Mouse (Mus musculus): ENCODE measurements around the gene Tbx10.

Gene Tbx10

DNA sequence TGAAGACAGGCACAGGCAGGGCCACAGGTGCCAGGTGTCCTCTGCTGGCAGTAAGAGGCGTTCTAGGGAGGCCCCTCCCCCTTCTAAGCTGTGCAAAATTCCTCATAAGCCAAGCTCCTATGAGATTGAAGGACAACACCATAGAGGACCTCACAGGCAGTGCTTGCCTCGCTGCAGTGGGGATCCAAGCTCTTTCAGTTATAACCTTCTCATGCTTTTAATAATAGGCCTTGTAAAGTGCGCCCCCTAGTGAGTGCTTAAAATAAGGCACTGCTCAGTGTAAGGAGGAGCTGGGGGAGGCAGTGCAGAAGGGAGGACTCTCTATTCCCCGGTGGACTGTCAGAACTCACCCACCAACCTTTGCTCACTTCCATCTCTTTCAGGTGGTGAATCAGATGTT is 12.2 kb upstream of the Tbx10 start:
- DNase-seq: peak; percentile 85

DNA sequence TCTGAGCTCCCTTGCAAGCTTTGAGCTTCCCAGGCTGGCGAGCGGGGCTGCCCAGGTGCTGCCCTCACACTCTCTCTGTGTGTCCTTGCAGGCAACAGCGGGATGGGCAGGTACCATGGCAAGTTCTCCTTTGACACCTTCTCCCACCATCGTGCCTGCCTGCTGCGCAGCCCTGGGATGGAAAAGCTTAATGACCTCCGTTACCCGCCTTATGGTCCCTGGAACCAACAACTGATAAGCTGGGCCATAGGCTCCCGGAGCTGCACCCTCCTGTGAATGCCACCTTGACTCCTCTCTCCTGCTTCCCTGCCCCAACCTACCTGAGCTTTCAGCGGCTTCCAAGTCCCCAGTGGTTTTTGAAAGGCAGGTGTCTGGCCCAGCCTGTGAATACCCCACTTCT is 11.6 kb upstream of the Tbx10 start:
- DNase-seq: no peak

DNA sequence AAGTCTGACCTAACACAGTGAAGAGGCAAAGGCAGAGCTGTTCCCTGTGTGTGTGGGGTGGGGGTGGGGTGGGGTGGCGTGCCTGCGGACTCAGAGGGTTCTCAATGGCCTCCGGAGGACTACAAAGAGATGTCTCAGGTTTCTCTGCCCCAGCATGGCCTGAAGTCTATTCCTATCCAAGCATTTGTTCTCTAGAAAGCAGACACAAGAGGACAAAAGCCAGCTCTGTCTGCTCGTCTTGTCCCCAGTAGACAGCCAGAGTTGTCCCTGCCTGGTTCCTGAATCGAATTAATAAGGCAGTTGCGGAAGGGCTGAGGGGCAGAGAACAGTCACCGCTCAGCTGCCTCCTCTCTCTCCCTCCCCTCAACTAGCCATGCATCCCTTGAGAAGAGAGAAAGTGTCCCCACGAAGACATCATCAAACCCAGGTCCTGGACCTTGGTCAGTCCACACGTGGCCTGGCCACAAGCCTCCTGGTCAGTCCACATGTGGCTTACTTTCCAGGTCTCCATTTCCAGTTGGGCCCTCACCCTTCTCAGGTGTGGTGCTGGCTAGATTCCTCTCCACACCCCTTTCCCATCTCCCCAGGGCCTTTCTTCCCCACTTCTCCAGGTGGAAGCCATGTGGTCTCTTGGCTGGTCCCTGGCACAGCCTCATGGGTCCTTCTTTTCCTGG is 8.9 kb upstream of the Tbx10 start:
- no peak for DNase-seq

DNA sequence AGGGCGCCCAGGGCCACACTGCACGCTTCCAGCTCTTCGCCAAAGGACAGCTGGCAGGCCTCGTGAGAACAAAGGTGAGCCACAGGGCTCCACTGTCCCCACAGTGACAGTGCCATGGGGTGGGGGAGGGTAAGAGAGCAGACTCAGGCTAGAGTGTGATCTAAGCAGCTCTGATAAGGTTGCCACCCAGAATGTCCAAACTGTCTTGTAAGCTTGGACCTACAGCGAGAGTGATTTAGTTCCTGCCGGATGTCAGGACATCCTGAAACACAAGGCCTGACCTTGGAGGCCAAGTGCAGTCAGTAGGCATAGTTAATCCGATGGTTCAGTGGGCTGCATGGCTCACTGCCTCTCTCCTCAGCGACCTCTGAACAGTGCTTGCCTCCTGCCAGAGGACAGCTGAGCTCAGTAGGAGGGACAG is 7.3 kb upstream of the Tbx10 start:
- DNase-seq: no peak

DNA sequence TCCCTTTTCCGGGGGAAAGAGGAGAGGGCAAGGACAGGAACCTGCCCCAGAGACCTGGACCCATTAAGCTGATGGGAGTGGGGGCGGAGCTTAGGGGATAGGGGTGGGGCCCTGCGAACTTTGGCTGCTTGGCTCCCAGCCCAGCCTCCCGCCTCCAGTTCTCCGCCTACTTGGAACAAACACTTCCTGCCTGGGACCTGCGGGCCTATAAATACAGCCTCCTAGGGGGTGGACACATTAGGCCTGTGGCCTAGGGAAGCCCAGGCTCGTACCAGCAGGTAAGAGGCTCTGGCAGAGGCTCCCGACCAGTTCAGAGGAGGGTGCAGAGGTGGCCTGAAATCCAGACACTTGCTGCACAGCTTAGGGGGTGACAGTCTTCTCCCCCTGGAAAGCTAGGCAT is 6.2 kb upstream of the Tbx10 start, which contains the start of gene Acy3:
Acy3 (plus strand) TSS at position 237 of the 400 bp plus-strand sequence.
- no peak for DNase-seq

DNA sequence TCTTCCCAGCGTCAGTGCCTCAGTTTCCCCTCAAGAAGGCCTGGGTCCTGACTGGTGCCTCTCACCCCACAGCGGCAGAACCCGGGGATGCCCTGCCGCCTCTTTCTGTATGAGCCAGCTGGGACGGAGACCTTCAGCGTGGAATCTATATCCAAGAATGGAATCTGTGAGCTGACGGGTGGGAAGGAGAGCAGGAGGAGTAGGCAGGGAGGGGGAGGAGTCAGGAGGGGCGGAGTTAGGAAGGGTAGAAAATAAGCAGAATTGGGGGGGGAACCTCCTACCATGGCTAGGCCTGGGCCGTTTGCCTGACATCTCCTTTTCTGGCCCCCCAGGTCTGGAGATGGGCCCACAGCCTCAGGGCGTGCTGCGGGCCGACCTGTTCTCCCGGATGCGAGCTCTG is 4.5 kb upstream of the Tbx10 start:
- DNase-seq: no peak

DNA sequence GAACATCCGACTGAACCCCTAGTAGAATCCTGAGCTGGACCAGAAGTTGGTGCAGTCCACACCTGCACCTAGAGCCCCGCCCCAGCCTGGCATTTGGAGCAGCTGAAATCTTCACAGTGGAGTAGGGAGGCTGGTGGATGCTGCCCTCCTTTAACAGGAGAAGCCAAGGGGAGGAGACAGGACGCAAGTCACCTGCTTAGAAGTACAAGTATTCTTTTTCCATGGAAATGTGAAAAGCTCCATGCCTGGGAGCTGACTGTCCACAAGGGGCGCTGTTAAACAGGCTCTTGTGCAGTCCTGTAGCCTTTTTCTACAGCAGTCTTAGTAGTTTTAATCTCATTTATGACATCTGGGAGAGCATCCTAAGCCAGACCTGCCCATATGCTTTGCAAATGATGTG is 3.8 kb upstream of the Tbx10 start:
- DNase-seq: no peak

DNA sequence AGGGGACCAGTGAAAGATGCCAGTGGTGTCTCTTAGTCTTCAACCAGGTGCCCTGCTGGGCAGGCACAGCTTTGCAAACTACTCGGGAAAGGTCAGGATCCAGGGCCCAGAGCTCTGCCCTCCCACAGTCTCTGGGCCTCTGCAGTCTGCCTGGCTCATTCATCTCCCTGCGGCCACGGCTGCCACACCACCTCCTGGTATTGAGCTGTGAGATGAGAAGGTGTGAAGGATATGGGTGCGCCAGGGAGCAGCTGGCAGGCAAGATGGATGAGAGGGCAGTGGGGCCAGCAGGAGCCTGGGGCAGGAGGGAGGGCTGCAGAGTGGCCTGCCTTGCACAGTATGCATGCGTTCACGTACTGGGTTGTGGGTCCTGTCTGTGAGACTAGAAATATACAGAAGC is 1.7 kb upstream of the Tbx10 start:
- no peak for DNase-seq

DNA sequence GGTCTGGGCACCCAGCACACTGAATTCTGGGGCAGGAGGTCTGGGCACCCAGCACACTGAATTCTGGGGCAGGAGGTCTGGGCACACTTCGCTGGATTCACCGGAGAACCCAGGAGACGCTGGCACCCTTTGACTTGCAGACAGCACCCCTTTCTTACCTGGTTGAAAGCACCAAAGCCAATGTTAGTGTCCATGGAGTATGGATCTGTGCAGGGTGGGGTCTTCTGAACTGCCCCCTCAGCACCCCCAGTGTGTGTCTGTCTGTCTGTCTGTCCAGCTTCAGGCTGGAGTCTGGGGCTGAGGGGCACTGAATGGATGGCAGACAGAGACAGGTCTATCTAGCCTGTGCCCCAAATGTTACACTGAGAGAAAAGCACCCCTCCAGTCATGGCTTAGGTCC is 990 bp upstream of the Tbx10 start:
- no peak for DNase-seq

DNA sequence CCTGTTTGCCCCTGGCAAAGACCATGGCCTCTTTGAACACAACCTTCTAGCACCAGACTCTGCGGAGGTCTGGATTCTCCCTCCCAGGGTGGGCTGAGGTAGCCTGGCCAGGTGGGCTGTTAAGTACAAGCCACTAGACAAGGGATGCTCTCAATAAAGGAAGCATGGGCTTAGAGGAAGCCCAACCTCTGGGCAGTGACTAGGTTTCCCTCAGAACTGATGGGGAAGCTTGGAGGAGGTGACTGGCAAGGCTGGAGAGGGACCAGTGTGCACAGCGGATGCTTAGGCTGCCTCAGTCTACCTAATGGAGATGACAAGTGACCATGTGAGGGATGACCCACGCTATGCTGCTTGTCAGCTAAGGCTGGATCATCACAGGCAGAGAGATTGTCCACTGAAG is 586 bp upstream of the Tbx10 start:
- no peak for DNase-seq

DNA sequence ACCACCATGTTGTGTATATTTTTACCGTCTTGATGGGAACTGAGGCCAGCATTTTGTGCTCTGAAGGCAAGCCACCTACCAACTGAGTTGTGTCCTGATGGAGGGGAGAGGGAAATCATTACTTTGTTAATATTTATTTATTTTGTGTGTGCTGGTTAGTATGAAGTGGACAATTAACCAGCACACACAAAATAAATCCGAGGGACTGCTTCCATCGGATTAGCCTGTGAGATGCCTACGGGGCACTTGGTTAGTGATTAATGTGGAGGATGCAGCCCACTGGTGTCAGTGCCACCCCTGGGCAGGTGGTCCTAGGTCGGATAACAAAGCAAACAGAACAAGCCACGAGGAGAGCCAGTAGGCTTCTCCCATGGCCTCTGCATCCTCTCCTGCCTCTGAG is 2.4 kb downstream of the Tbx10 start:
- no peak for DNase-seq

DNA sequence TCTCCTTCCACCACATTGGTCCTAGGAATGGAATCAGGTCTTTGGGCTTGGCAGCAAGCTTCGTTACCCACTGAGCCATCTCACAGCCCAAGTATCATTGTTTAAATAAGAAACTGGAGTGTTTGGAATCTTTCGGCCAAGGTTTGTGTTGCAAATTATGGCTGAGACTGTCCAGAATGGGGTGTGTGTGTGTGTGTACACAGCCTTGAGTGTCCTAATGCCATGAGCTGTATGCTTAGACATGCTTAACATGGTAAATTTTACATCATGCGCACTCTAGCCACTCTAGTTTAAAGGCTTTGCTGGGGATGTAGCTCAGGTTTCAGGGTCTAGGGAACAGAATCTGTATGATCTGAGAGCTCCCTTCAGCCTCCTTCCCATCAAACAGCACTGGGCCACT is 3.0 kb downstream of the Tbx10 start:
- no peak for DNase-seq

DNA sequence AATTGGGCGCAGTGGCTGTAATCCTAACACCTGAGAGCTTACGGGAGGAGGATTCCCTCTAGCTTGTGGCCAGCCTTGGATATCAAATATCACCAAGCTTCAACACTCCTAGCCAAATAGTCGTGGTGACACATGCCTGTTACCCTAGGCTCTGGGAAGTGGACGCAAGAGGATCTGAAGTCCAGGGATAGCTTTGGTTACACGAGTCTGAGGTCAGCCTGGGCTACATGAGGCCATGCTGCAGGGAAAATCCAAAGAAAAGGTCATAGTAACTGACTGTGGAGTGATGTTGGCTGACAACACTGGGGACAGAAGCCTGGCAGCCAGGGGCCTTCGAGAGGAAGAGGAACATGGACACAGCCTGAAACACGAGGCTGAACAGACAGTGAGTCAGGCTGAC is 3.6 kb downstream of the Tbx10 start:
- DNase-seq: no peak

DNA sequence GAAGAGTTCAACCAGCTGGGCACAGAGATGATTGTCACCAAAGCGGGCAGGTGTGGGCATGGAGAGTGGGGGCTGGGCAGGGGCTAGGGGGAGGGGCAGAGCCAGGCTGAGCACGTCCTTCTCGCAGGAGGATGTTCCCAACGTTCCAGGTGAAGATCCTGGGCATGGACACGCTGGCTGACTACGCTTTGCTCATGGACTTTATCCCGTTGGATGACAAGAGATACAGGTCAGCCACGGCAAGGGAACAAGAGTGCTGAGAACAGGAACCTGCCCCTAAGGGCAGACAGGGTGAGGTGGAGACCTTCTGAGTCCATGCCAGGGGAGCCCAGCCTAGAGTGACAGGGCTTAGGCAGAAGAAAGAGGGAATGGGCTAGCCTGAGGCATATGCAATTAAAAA is 4.2 kb downstream of the Tbx10 start:
- no peak for DNase-seq

DNA sequence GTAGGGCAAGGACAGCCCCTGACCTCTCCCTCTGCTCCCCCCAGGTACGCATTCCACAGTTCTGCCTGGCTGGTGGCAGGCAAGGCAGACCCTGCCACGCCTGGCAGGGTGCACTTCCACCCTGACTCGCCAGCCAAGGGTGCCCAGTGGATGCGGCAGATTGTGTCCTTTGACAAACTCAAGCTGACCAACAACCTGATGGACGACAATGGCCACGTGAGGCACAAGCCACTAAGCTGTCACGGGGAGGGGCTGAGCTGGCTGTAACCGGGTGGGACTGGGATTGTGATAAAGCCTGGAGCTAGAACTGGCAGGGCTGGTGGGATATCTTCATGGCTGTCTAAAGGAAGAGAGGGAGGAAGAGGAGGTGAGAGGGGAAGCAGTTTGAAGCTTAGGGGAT is 4.7 kb downstream of the Tbx10 start:
- DNase-seq: no peak

DNA sequence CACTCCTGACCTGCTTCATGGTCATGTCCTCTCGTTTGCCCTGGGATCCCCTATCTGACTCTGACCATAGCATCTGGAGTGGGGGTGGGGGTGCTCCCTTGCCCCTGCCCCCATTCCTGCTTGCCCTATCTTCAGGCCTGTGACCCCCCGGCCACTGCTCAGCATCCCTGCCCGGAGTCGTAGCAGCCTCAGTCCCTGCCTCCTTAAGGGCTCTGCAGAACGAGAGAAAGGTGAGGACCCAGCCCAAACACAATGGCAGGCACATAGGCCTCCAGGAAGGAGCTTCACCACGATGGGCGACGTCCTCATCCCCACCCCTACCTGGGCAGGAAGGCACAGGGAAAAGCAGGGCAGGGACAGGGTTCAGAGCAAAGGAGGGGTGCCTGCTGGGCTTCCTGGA is 5.8 kb downstream of the Tbx10 start:
- DNase-seq: no peak

DNA sequence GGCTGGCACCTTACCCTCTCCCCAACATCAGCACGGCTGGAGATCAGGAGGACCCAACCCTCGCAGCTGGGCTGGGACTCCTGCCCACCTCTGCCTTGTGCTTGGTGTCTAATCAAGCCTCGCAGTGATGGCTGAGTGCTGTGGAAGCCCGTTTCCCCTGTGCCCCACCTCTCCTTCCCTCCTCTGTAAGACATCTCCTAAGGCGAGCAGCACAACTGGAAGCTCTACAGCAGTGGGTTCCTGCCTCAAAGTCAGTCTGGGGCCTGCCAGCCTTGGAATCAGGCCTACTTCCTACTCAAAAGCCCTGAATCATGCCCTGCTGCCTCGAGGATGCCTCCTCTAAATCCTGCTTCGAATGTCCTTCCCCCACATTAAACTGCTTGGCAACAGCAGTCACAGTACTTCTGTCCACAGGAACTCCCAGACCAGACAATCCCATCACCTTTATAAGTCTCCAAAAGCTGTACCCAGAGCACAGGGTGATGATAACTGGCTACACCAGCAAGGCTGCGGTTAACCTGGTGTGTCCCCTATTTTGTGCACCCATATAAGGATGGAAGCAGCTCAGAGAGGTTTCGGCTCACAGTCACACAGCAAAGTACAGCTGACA is 6.7 kb downstream of the Tbx10 start:
- no peak for DNase-seq

DNA sequence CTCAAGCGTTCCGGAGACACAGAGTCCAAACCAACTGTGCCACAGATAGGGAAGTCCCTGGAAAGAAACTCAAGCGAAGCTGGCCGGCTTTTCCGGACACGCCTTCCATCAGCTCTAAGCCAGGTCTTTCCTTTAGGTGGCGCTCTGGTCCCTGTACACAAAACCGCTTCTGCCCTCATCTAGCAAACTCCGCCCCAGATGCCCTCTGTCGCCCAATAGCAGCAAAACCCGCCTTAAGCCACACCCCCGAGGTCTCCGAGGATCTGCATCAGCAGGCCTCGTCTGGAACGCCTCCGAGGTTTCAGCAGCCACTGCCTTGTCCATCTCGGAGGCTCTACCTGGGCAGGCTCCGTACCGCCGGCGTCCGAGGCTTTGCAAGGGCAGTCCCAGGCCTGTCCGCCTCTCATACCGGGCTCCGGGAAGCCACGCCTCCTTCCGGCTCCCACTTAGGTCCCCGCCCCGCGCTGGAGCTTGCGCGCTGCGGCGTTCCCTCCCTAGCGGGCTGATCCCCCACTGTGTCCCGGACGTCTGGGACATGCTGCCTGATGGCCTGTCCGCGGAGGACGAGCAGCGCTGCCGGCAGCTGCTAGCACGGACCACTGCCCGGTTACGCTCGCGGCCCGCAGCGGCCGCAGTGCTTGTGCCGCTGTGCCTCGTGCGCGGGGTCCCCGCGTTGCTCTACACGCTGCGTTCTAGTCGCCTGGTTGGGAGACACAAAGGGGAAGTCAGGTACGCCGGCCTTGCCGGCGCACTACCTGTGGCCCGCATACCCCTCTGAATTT is 7.8 kb downstream of the Tbx10 start, which contains the start of the genes Nudt8 and Gm49405:
Nudt8 (plus strand) TSS at position 462 of the 782 bp plus-strand sequence.
Gm49405 (plus strand) TSS at position 508 of the 782 bp plus-strand sequence.
- peak; percentile 95 for DNase-seq

DNA sequence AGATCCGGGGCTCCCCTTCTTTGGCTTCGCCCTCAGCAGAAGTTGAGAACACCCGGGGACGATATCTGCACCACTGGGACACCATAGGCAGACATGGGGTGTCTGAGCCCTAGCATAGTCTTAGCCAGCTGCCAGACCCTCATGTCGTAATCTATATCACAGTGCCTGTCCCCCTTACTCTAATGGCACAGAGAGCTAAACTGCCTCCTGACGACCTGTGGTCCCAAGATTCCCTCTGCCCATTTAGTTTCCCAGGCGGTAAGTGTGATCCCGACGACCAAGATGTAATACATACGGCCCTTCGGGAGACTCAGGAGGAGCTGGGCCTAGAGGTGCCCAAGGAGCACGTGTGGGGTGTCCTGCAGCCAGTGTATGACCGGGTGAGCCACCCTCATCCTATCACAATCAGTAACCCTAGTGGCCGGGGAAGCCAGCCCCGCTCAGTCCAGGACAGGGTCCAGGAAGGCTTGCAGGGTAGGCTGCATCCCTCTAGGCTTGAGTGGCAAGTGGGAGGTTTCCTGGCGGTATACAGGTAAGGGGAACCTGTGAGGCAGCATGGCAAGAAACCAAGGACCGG is 8.5 kb downstream of the Tbx10 start:
- DNase-seq: no peak

DNA sequence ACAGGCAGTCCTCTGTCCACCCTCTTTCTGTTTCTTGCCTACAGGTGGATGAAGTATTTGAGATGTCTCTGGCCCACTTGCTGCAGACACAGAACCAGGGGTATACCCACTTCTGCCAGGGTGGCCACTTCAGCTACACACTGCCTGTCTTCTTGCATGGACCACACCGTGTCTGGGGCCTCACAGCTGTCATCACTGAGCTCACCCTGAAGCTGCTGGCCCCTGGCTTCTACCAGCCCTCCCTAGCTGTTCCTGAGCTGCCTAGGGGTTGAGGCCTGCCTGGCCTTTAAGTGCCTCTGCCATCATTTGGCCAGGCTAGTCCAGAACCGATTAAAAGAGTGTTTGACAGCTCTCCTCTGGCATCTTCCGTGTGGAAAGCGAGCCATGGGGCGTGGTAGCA is 9.2 kb downstream of the Tbx10 start:
- DNase-seq: no peak

DNA sequence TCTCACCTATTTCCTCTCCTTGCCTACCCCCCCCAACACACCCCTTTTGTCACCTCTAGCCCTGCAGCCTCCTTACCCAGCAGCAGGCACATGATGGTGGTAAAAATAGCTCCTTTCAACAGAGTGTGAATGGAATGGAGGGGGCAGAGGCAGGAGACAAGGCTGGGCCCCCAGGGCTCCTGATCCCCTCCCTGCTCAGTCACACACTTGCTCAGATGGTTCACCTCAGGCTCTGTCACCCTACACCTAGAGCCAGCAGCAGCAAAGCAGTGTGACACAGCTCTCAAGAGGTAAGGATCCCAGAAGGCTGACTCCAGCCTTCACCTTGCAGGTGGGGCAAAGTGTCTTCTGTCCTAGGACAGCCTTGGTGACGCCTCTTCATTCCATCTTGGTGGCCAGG is 10.6 kb downstream of the Tbx10 start, which contains the start of gene Doc2g:
Doc2g (plus strand) TSS at position 202 of the 400 bp plus-strand sequence.
- DNase-seq: no peak

DNA sequence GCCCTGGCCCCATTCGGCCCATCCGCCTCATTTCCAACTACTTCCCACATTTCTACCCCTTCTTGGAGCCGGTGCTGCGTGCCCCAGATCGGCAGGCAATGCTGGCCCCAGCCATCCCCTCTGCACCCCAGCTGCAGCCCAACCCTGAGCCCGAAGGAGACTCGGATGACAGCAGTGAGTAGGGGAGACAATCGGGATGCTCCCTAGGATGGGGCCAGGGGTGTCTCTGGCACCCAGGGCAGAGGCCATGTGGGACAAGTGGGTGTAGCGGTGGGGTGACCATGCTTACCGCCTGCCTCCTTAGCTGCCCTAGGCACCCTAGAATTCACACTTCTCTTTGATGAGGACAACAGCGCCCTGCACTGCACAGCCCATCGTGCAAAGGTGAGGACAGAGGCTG is 11.1 kb downstream of the Tbx10 start:
- DNase-seq: no peak

DNA sequence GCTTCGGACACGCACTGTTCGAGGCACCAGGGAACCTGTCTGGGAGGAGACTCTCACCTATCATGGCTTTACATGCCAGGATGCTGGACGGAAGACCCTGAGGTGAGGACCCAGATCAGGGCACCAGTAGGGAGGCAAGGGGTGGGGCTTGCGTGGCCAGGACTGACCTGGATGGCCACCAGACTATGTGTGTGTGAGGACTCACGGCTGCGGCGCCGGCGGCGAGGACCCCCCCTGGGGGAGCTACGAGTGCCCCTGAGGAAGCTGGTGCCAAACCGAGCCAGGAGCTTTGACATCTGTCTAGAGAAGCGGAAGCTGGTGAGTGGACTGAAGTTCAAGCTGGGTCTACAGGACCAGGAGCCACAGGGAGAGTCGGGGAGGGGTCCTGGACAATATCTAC is 11.8 kb downstream of the Tbx10 start:
- DNase-seq: no peak

DNA sequence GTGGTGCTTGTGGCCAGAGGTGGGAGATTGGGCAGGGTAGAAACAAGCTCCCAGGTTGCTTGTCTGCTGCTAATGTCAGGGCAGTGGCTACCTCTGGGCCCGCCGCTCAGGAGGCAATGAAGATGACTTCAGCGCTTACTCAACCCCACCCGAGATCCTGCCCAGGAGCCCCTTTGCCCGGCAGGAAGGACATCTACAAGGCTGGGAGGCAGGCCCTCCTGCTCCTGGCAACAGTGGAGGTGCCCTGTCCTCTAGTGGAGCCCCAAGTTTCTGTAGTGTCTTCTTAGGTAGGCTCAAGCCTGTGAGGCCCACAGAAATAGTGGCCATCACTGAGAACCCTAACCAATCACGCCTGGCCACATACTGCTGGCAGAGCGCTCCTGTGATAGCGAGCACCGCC is 12.5 kb downstream of the Tbx10 start:
- peak; percentile 6 for DNase-seq
